Mouse (Mus musculus): Measurements from ENCODE around the gene Gm26992.

- TF ChIP-seq MAX (IDR thresholded peaks at IDR 0.05; ENCODE audit: low read depth) (no peak), REST (IDR thresholded peaks at IDR 0.05; ENCODE audit: insufficient read depth, insufficient read length) (no peak), SRF (IDR thresholded peaks at IDR 0.05; ENCODE audit: control insufficient read depth, insufficient read length, low read depth) (no peak), POLR2A (IDR thresholded peaks at IDR 0.05; ENCODE audit: insufficient read length, low read depth) (peak; percentile 59), MYOG (IDR thresholded peaks at IDR 0.05; ENCODE audit: control insufficient read depth in 1 of 3, insufficient read depth in 1 of 3, insufficient read length in 2 of 3, low read depth in 2 of 3) (no peak), MYOD1 (IDR thresholded peaks at IDR 0.05; ENCODE audit: control insufficient read depth in 1 of 3, insufficient read length in 2 of 3, low read depth in 2 of 3) (no peak), E2F4 (IDR thresholded peaks at IDR 0.05; ENCODE audit: insufficient read depth) (no peak), USF1 (IDR thresholded peaks at IDR 0.05; ENCODE audit: low read depth) (no peak), TCF12 (IDR thresholded peaks at IDR 0.05; ENCODE audit: insufficient read depth, poor library complexity, severe bottlenecking) (no peak), POLR2AphosphoS2 (IDR thresholded peaks at IDR 0.05; ENCODE audit: insufficient read length, low read depth) (peak; percentile 51)
Measured at GRCm38 (mm10) chrX:103483047-103483446, 61.2 kb downstream of the Gm26992 start.
